In genomic region chr16:33696811-33697575, GRCm38 (mm10) we compare ENCODE assay signal across 8 mouse cellular contexts. TPM values are rescaled to one million over a fixed set of nuclear protein-coding genes. Genes with fewer than 3 reads are reported as not detected.
A peak's percentile ranks its signal among the peaks of the same experiment; 100 is the strongest.
DNase-seq lines count a peak whose midpoint lies in the region; ATAC-seq lines count a peak whose summit lies in the region.

No protein-coding gene starts in this region.

- H3K9me3 ChIP-seq in forebrain, embryonic 10.5 days: no peaks in the 10 kb centered on the region
- H3K9me3 ChIP-seq in hindbrain, embryonic 10.5 days: no peaks in the 10 kb centered on the region
- no peaks in the 10 kb centered on the region for H3K9me3 ChIP-seq in stomach, embryonic 14.5 days (ENCODE audit: control insufficient read depth, low read depth, low read length)

- peaks cover 68% of the 10 kb centered on the region for H3K4me1 ChIP-seq in forebrain, embryonic 10.5 days
- peaks cover 69% of the 10 kb centered on the region for H3K4me1 ChIP-seq in hindbrain, embryonic 10.5 days (replicated peaks)
- peaks cover 20% of the 10 kb centered on the region for H3K4me1 ChIP-seq in stomach, embryonic 14.5 days (ENCODE audit: control insufficient read depth, insufficient read depth, low read length)

- H3K9ac ChIP-seq in stomach, embryonic 14.5 days (replicated peaks; ENCODE audit: low read depth, low read length): no peak overlapping the region

- DNase-seq in right cerebral cortex, postnatal 4 days: peak; percentile 65
- no peak for DNase-seq in right cerebral cortex, postnatal 25 days
- no peak for DNase-seq in forebrain, embryonic 10.5 days (ENCODE audit: extremely low spot score, low spot score)
- DNase-seq in hindbrain, embryonic 10.5 days (ENCODE audit: low spot score): no peak
- peak; percentile 77 to 83 for DNase-seq in lung, adult 18-20 months
- DNase-seq in frontal cortex, postnatal 10 days (ENCODE audit: low spot score in 2 of 2): no peak
- no peak for DNase-seq in urinary bladder, postnatal 25 days (ENCODE audit: low spot score)

- 81% methylated on average over 13 of the region's 13 CpGs for WGBS in forebrain, embryonic 10.5 days
- WGBS in hindbrain, embryonic 10.5 days: 72% methylated on average over 13 of the region's 13 CpGs
- 71% methylated on average over 13 of the region's 13 CpGs for WGBS in stomach, embryonic 14.5 days

- H3K4me3 ChIP-seq in forebrain, embryonic 10.5 days: no peak overlapping the region
- no peak overlapping the region for H3K4me3 ChIP-seq in hindbrain, embryonic 10.5 days
- H3K4me3 ChIP-seq in stomach, embryonic 14.5 days (ENCODE audit: low read depth, low read length): no peak overlapping the region

- ATAC-seq in stomach, embryonic 14.5 days (ENCODE audit: insufficient number of reproducible peaks, insufficient read depth, low FRiP score, low read depth): no peak

- peaks cover 67% of the 10 kb centered on the region for H3K36me3 ChIP-seq in forebrain, embryonic 10.5 days (replicated peaks)
- peaks cover 50% of the 10 kb centered on the region for H3K36me3 ChIP-seq in hindbrain, embryonic 10.5 days
- H3K36me3 ChIP-seq in stomach, embryonic 14.5 days (ENCODE audit: control insufficient read depth, insufficient read depth, low read length): no peaks in the 10 kb centered on the region

- H3K4me2 ChIP-seq in stomach, embryonic 14.5 days (replicated peaks; ENCODE audit: low read depth, low read length): no peak overlapping the region

- peak overlapping the region; percentile 75 for H3K27ac ChIP-seq in forebrain, embryonic 10.5 days
- peak overlapping the region; percentile 83 for H3K27ac ChIP-seq in hindbrain, embryonic 10.5 days
- peak overlapping the region; percentile 53; the same call in 1 of the 2 replicates for H3K27ac ChIP-seq in stomach, embryonic 14.5 days (ENCODE audit: low read length)

- H3K27me3 ChIP-seq in forebrain, embryonic 10.5 days (ENCODE audit: poor library complexity, severe bottlenecking): no peaks in the 10 kb centered on the region
- no peaks in the 10 kb centered on the region for H3K27me3 ChIP-seq in hindbrain, embryonic 10.5 days (ENCODE audit: insufficient read depth, poor library complexity, severe bottlenecking)
- H3K27me3 ChIP-seq in stomach, embryonic 14.5 days (ENCODE audit: control insufficient read depth, insufficient read depth, low read length): no peaks in the 10 kb centered on the region

RNA-seq across cellular contexts. Expression of gene Heg1, which starts 12.8 kb away (rescaled TPM):
- polyA plus RNA-seq in forebrain, embryonic 10.5 days (2016; fragmentation: Nextera tagmentation; extraction: Ambion mirVana): 22.8 and 23.1 TPM in 2 replicates
- polyA plus RNA-seq in hindbrain, embryonic 10.5 days (2016; fragmentation: Nextera tagmentation; extraction: Ambion mirVana): 21.9 and 22.8 TPM in 2 replicates
- 22.9 and 27.2 TPM in 2 replicates for polyA plus RNA-seq in stomach, embryonic 14.5 days (2014; fragmentation: Nextera tagmentation; extraction: Ambion mirVana)

Comparison
In these comparisons a context has a peak if more than half of its experiments do, and no peak if none do; other contexts are left out.
1. DNase-seq: peak in right cerebral cortex, postnatal 4 days (single experiment) and lung, adult 18-20 months (2 of 2); none in right cerebral cortex, postnatal 25 days (single experiment), forebrain, embryonic 10.5 days (single experiment), hindbrain, embryonic 10.5 days (single experiment), frontal cortex, postnatal 10 days (0 of 2) and urinary bladder, postnatal 25 days (single experiment).
2. Peak in every context shown above with its lines, with median percentiles within 50 percentile points of each other: H3K27ac ChIP-seq.